Mouse (Mus musculus) heart, adult 2 months (tissue): ENCODE data around the gene Ror1.

Experiments used
- CTCF ChIP-seq: fragments of 200-600 bp; IDR thresholded peaks from 2 replicates; pipeline ENCODE4 v1.8.1; 2022; ENCODE audit warnings: antibody characterized with exemption, mild to moderate bottlenecking, moderate library complexity
- POLR2A ChIP-seq: fragments of 200-500 bp; IDR thresholded peaks from 2 replicates; pipeline ENCODE4 v1.6.1; 2011; ENCODE audit warnings: mild to moderate bottlenecking, low read depth, low read length, control low read depth; ENCODE audit not compliant: insufficient read depth

DNA sequence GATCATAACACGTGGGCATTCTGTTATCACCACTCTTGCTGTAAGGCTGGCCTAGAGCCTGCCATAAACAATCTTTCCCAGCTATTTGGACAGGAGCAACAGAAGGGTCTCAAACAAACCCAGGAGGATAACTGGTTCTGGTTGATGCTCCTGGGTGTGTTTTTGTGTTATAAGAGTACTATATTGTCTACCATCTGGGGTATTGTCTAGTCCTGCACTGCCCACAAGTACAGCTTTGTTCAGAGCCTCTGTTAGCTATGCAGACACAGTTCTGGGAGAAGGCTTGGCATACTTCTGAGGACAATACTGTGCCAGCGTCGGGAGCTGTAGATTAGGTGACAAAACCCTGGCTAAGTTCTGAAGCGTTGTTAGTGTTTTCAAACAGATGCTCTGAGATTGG is 113.5 kb downstream of the Ror1 start:
- TF ChIP-seq POLR2A, result no peak
- TF ChIP-seq CTCF, result no peak
